Mouse (Mus musculus) thymus, adult 18-20 months (tissue): ENCODE results near the gene E2f2.

Experiments used
- DNase-seq, 2 experiments: peaks; one replicate each; pipeline ENCODE4 v3.0.0; 2022; ENCODE audit warnings: mixed read lengths in 2 of 2

The E2f2 gene

GRCm38 (mm10) chr4:136206943-136207342, 34.7 kb downstream of the E2f2 start:
- DNase-seq: no peak

- DNase-seq: no peak
Observed at GRCm38 (mm10) chr4:136210931-136211330, 38.7 kb downstream of the E2f2 start.

- DNase-seq: no peak
Observed at GRCm38 (mm10) chr4:136213629-136214028, 41.4 kb downstream of the E2f2 start.

- no peak for DNase-seq
Observed at GRCm38 (mm10) chr4:136214828-136215227, 42.6 kb downstream of the E2f2 start.

GRCm38 (mm10) chr4:136215576-136215975, 43.4 kb downstream of the E2f2 start:
- DNase-seq: no peak

GRCm38 (mm10) chr4:136217063-136217462, 44.9 kb downstream of the E2f2 start:
- no peak for DNase-seq

- DNase-seq: no peak
Observed at GRCm38 (mm10) chr4:136218595-136219214, 46.5 kb downstream of the E2f2 start.

- no peak for DNase-seq
Observed at GRCm38 (mm10) chr4:136220133-136220775, 48.1 kb downstream of the E2f2 start.

- DNase-seq: no peak
Observed at GRCm38 (mm10) chr4:136223549-136224239, 51.5 kb downstream of the E2f2 start.

- DNase-seq: no peak
Observed at GRCm38 (mm10) chr4:136224240-136224559, 52.0 kb downstream of the E2f2 start.

GRCm38 (mm10) chr4:136224677-136225460, 52.7 kb downstream of the E2f2 start:
- no peak for DNase-seq

GRCm38 (mm10) chr4:136227408-136227807, 55.2 kb downstream of the E2f2 start:
- DNase-seq: no peak

GRCm38 (mm10) chr4:136228640-136229039, 56.4 kb downstream of the E2f2 start:
- DNase-seq: no peak

GRCm38 (mm10) chr4:136238669-136239068, 66.5 kb downstream of the E2f2 start:
- DNase-seq: no peak

- DNase-seq: no peak
Observed at GRCm38 (mm10) chr4:136239111-136239510, 66.9 kb downstream of the E2f2 start.

- peak; percentile 55 to 56 for DNase-seq
Observed at GRCm38 (mm10) chr4:136239622-136240021, 67.4 kb downstream of the E2f2 start.

- no peak for DNase-seq
Observed at GRCm38 (mm10) chr4:136240123-136240522, 67.9 kb downstream of the E2f2 start.

GRCm38 (mm10) chr4:136240955-136241354, 68.8 kb downstream of the E2f2 start:
- no peak for DNase-seq

GRCm38 (mm10) chr4:136242065-136242703, 70.0 kb downstream of the E2f2 start:
- no peak for DNase-seq

- no peak for DNase-seq
Observed at GRCm38 (mm10) chr4:136242728-136243127, 70.5 kb downstream of the E2f2 start.

GRCm38 (mm10) chr4:136244208-136244607, 72.0 kb downstream of the E2f2 start:
- no peak for DNase-seq
